Mouse (Mus musculus): ENCODE data around the gene Doc2a.
"Not testable (repeated sequence)": the region's sequence is repeated elsewhere in the genome, so short reads cannot be mapped to it uniquely, and the experiment has no call there.

The Doc2a gene

DNA sequence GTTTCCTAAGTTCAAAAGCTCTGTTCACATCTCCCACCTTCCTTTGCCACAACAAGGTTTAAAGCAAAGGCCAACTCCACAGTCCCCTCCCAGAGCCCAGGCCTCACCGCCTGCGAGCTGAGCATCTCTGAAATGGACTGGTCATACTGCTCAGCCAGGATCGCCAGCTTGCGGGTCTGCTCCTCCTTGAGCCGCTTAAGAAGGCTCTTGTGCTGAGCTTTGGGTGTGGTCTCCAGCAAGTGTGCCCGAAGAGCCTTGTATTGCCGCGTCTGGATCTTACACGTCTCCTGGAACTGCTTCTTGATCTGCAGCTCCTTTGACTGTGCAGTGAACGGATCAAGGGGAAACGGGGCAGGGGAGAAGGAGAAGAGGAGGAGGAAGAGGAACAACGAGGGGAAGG lies 20.8 kb downstream of the Doc2a start:
- no peak for DNase-seq (ENCODE audit: low spot score)

- no peak for DNase-seq (ENCODE audit: low spot score)
Measured at GRCm38 (mm10) chr7:126869780-126870519, 22.7 kb downstream of the Doc2a start.

DNA sequence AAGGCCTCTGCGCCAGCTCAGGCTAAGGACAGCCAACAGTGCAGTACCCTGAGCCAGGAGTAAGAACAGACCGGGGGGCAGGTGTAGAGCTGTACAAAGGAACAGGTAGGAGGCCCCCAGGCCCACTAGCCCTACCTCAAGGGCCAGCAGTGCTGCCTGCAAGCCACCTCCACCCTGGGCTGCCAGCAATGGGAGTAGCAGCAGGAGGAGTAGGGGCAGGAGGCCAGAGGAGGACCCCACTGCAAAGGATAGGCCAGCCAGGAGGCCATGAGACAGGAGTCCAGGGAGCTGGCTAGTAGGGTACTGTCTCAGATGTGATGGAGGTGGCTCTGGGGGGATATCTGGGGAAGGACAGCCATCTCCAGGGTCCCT lies 23.3 kb downstream of the Doc2a start:
- no peak for DNase-seq (ENCODE audit: low spot score)

- no peak for DNase-seq (ENCODE audit: low spot score)
Measured at GRCm38 (mm10) chr7:126877239-126877638, 30.0 kb downstream of the Doc2a start.

- DNase-seq (ENCODE audit: low spot score) = no peak
Measured at GRCm38 (mm10) chr7:126881040-126881439, 33.8 kb downstream of the Doc2a start.

DNA sequence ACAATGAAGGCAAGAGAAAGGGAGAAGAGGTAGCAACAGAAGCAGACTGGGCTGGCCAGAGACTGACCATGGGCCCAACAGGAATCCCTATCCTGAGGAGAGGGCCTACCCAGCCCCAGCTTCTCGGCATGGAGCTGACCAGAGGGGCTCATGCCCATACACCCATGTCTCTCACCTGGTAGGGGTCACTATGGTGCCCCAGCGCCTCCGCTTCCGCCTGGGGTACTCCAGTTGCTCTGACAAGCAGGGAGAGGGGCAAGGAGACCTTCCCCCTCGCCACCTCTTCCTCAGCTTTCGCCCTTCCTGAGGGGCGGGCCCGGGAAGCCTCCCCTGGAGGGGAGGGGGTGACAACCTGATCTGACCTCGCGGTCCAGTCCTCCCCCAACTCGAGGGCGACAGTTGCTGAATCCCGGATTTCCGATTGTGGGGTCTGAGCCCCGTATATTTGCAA lies 36.5 kb downstream of the Doc2a start:
- DNase-seq (ENCODE audit: low spot score) = peak; percentile 13

GRCm38 (mm10) chr7:126884286-126885164 lies 37.3 kb downstream of the Doc2a start, which contains the start of gene Taok2:
Taok2 (minus strand) TSS chr7:126884703.
- DNase-seq (ENCODE audit: low spot score) = peak; percentile 99

DNA sequence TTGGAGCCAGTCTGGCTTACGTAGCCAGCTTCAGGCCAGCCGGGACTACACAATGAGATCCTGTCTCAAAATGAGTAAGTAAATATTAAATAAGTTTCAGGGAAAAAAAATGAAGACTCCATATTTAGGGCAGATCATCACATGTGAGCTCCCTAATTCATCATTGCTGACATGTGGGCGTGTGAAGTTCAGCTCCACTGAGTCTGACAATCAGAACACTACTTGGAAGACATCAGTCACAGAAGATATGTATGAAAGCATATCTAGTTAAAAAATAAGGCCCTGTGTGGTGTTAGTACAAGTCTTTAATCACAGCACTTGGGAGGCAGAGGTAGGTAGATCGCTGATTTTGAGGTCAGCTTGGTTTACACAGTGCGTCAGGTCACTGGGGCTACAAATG lies 40.1 kb downstream of the Doc2a start:
- no peak for DNase-seq (ENCODE audit: low spot score)

- DNase-seq (ENCODE audit: low spot score) = peak; percentile 18
Measured at GRCm38 (mm10) chr7:126888852-126889251, 41.6 kb downstream of the Doc2a start.

DNA sequence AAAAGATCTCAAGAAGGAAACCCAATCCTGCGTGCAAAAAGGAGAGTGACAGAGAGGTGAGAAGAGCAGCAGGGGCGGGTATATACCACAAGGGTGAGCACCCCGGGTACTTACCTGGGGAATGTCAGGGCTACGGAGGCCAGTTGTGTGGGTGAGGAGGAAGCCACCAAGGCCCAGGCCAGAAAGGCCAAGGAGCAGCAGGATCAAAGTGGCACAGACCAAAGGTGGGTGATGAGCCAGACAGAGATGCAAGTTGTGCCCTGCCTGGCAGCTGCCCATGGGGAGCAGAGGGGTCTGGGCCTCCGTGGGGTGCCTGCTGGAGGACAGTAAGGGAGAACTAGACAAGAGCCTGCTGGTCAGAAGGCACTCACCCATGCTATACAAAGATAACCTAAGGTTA lies 49.7 kb downstream of the Doc2a start:
- DNase-seq (ENCODE audit: low spot score) = no peak

GRCm38 (mm10) chr7:126897390-126898101 lies 50.3 kb downstream of the Doc2a start:
- DNase-seq (ENCODE audit: low spot score) = no peak

- peak; percentile 96 for DNase-seq (ENCODE audit: low spot score)
Measured at GRCm38 (mm10) chr7:126898102-126898990, 51.1 kb downstream of the Doc2a start.

GRCm38 (mm10) chr7:126899781-126900180 lies 52.6 kb downstream of the Doc2a start:
- not testable (repeated sequence) for DNase-seq (ENCODE audit: low spot score)

Data from retina, embryonic 14.5 days (tissue).